Mouse (Mus musculus) regulatory T cell (primary cell): ENCODE results near the gene Sema5a.

Experiments
- in situ Hi-C: fragments of 300-600 bp; cut with MboI, MseI; formaldehyde crosslinking; loops from one replicate; pipeline ENCODE4 v1.15.1; 2025; ENCODE audit warnings: high pct_unique_total_duplicates

The Sema5a gene

DNA sequence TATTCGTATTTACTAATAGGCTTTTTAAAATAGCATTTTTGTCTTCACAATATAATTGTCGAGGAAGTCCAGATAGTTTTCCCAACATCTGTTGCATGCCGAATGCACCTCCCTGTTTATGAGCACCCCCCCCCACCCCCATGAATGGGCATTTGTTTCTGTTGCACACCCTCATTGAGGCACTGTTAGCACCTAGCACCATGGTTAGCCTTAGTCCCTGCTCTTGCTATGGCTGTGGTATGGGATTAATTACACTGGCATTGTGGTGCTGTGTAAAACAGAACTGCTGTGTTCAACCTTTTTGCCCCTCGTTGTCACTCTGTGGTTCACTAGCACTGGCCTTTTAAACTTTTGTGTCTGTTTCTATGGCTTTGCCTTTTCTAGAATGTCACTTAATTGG, 56.4 kb downstream of the Sema5a start:
- in situ Hi-C loops, result no loop called here

DNA sequence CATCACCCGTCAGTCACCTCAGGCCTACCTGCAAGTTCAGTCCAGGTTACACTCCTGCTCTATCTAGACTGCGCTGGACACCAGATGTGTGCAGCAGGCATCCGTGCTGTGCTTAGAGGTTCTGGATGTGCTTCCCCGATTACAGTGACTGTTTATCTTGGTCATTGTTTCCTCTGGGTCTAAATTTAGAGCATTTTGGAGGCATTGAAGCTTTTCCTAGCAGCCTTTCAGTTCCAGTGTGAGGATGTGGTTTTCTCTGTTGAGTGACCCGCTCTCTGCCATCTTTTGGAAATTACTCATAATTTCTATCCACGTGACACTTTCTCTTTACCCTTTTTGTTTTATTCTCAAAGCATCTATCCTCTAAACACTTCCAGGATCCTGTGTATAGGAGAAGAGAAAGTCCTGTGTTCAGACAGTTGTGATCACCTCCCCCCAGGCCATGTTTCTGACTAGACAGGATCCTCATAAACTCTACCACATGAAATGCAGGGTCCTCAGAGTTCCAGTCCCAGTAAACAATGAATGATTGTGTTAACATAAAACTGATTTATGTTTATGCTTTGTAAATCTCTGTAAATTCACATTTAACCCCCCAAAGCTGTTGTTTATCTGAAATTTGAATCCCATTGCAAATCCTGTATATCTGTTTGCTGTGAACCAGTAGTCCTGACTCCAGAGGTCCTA, 62.1 kb downstream of the Sema5a start:
- in situ Hi-C loops, result no loop called here

DNA sequence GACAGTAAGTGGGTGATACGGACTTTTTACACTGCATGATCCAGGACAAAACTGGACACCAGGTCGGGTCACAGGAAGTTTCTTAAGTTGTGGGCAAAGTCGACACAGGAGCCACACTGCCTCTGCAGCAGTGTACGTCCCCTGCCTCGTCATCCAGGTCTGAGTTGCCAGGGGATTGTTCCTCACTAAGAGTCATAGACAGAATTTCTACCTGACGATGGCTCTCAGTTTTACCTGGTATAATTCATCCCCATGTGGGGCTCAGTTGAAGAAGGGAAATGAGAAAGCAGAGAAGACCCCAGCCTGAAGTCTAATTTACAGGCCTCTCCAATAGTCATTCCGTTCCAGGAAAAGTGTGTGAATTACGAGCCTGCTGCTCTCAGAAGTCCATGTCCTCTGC, 66.2 kb downstream of the Sema5a start:
- in situ Hi-C loops, result no loop called here

DNA sequence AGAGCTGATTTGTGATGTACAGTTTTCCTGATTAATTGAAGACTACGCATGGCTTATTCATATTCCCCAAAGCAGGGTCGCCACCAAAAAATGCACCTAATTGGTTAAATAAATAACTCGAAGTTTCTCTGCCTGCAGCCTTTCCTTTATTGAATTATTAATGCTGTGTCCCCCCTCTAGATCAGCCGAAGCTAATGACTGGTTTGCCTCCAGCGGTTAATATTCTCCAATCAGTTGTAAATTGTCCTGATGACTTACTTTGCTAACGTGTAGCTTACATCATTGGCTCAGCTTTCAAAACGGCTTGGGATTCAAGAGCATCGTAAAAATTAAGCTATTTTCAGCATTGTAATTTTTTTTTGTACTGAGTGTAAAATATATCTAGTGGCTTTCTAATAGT, 66.7 kb downstream of the Sema5a start:
- in situ Hi-C loops, result no loop called here

DNA sequence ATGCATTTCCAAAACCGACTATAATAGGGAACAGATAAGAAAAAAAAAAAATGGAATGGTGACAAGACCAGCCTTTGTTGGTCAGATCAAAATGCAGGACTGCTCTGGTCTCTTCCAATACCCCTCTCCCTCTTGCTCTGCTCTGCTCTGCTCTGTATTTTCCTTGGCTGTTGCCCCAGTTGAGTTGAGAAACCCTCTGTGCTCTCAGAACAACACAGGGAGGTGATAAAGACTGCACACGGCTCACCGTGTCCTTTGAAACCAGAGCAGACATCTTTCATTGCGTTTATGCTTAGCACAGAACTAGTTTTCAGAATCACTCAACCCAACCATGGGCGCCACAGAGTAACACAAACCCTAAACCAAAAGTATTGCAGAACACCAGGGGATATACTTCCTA, 72.5 kb downstream of the Sema5a start:
- in situ Hi-C loops, result no loop called here

DNA sequence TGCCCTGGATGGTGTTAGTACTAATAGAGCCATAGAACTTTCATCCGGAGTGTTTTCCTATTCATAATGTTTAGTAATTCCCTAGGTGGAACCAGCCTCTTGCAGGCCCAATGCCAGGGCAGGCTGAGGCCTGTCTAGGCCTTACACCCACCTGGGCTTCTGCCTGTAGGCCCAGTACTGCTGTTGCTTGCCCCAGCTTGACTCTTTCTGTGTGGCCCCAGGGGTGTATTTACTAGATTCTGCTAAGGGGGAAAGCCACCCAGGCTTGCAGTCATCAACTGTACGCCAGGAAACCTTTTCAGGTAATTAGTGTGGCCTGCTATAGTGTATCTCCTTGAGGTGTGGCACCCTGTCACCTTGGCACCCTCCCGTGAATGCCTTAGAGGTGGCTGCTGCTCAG, 76.1 kb downstream of the Sema5a start:
- in situ Hi-C loops, result no loop called here

DNA sequence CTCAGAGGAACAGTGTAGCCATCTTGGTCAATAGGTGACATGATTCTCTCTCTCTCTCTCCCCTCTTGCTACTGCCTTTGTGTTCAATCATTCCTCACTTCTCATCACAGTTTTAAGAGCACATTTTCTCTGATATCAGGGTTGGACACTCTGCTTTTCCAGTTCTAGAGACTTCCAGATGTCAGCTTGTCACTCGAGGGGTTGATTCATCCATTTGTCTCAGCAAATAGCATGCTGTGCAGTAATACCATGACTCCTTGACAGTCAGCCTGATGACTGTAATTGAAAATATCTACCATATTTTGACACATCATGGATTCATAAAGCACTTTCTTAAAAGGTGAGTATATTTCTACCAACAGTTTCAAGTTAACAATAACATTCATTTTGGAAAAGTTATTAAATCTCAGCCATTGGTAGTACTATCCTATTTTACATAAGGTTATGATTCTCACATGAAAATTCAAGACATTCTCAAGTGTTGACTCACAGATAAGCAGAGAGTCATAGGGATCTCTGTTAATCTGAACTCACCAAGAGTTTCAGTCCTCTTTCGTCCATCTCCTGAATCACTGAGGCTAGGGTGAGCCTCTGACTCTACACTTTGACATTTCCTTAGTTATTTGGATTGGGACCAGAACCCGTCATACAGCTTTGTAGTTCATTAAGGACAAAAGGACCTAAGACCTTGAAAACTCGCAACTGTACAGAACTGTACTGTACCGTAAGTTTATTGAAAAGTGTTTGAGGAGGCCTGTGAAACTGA, 78.0 kb downstream of the Sema5a start:
- in situ Hi-C loops, result no loop called here

DNA sequence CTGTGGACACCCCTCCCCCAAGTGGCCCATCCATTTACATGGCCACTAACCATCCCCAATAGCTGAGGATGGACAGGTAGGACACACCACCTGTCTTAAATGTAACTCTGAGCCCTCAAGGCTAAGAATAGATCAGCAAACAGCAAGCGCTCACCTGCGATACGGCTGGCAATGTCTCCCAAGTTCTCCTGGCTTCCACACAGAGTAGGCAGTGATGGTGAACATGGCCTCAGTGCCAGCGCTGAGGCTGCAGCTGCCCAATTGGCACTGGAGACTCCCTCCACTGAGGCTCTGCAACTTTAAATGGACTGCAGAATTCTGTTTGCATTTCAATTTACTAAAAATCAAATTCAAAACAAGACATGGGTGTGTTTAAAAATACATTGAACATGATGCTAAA, 78.6 kb downstream of the Sema5a start:
- in situ Hi-C loops, result no loop called here

DNA sequence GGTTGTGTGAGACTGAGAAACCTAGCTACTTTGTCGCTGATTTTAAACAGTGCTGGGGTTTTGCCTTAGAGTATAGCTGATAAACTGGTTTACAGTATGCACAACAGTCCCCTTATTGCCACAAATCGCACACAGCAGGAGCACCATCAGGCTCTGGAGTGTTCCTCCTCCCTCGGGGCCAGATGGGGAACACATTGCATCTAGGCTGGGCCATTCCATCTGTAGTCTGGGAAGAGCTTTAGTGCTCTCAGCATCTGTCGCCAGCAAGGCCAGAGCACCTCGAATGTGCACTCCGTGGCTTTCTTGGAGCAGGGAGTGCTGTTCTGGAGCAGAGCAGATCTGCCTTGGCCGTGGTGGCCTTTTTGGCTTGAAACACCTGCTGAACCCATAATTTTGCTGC, 79.5 kb downstream of the Sema5a start:
- in situ Hi-C loops, result no loop called here

DNA sequence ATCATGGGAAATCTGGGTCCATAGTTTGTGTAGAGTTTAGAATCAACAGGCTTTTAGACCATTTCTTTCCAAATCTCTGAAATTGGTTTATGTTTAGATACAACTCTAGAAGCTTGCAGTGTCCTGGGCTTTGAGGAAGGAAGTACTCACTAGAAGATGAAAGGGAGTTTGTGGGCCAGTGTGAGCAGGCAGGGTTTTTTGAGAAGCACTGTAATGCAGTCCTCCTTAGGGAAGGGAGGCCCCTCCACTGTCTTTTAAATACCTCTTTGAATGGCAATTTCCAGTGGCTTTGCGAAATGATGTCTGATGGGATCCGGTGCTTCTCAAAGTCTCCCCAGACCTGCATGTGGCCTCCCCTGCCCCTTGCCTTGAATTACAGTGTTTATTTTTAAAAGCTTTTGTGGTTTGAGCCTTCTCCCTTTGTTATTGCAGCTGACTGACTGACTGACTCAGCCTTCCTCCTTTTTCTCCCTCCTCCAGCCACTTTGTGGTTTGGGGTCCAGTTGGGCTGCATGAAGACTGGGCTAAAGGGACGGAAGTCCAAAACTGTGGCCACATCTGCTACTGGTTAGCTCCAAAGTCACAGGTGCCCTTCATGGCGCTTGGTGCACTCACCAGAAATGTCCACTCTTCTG, 83.9 kb downstream of the Sema5a start:
- in situ Hi-C loops, result no loop called here

DNA sequence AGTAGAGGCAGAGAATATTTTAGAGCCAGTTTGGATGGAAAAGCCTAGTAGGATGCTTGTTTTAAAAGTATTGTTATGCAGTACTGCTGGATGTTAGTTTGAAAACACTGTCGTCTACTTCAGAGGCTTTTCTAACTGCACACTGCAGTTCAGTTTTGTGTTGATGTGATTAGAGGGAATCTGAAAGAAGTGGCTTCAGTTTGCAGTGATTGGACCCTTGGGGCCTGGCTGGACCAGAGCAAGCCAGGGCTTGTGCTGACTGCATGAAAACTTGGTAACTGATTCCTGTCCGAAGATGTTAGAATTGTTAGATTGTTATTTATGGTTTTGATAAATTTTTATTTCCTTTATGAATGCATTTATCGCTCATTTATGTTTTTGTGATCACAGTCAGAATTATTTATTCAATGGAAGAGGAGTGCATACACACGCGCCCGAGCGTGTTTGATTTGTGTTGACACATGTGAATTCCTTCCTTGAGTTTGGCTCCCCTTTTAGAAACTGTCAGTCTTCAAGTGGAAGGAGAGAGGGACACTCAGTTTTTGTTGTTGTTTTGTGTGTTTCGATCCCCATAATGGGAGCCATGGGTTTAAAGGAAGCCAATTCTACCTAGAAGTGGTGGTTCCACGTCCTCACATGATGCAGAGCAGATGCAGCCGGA, 85.2 kb downstream of the Sema5a start:
- in situ Hi-C loops, result no loop called here

DNA sequence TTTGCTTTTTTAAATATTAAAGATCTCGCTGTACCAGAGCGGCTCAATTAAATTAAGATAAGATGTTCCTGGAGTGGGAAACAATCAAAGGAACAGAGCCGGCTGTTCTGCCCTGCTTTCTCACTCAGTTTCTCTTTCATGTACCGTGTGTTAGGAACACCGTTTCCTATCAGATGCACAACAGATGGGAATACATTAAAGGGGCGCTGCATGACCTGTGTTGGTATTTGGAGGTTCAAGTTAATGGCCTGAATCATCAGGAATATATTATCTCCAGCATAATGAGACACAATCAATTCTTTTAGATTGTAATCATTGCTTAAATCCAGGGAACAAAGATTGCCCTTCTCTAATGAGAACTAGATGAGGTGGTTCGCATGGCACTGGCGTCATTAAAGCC, 85.8 kb downstream of the Sema5a start:
- in situ Hi-C loops, result no loop called here

DNA sequence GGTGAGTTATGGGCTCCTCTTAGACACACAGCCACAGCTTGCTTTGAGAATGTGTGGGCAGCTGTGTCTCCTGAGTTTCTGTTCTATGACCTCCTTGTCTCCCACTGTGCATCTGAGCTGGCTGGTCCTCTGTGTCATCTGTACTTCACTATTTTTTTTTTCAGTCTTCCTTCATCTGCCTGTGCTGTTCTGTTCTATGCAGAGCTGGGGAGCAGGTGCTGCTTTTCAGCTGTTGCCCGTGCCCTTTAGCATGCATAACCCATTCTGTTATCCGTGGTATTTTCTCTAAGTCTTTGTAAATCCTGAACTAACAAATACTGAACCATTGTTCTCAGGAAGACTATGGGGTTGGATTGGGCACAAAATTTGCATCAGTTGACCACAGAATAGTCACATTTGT, 86.4 kb downstream of the Sema5a start:
- in situ Hi-C loops, result no loop called here

DNA sequence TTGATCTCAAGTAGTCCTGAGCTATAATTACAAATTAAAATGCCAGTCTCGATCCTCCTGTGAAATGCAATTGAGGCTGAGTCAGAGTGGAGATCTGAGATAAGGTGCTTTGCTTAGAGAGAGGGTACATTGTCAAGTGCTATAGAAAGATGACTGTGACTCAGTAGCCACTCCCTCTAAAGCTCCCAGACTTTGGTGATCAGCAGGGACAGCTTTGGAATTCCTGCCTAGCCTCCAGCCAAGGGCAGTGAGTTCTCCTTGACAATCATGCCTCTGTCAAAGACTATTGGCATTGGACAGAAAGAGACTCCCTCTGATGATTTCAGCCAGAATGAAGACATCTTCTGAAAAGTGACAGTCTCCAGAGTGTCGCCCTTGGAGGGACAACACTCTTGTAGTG, 88.8 kb downstream of the Sema5a start:
- in situ Hi-C loops, result no loop called here

DNA sequence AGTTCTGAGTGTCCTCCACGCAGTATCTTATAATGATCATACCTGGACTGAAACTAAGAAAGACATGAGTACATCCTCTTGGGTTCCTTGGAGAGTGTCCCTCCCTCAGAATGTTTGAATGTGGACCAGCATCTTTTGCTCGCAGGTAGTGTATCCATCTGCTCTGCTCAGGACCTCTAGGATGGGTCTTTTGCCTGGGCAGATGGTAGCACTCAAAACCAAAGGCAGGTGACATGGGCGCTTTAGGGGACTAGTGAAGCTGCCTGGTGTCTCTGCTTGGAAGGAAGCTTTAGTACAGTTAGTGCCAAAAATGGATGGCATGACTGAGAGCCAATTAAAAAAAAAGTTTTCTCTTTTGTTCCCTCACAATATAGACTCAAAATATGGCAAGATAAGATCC, 93.2 kb downstream of the Sema5a start:
- in situ Hi-C loops, result no loop called here

DNA sequence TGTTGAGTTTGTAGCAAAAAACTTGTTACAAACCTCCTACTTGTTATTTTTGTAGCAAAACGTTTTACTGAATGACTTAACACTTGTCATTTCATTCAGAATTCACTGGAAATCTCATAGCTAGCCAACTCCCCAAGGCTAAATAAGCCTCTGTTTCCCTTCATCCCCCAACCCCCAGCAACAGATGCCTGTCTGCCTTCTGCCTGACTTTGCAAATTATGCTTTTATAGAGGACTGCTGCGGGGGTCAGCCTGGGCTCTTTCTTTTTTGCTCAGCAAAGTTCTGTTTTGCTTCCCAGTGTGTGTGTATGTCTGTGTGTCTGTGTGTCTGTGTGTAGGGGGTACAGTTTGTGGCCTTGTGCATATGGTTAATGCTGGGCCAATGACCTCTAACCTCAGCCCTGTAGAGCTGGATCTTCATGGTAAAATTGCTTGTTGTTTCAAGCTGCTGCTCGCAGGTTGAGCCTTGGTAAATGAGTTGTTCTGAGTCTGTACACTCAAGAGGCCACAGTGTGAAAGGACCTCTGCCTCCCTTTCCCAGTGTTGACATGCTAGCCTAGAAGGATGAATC, 94.2 kb downstream of the Sema5a start:
- in situ Hi-C loops, result no loop called here

DNA sequence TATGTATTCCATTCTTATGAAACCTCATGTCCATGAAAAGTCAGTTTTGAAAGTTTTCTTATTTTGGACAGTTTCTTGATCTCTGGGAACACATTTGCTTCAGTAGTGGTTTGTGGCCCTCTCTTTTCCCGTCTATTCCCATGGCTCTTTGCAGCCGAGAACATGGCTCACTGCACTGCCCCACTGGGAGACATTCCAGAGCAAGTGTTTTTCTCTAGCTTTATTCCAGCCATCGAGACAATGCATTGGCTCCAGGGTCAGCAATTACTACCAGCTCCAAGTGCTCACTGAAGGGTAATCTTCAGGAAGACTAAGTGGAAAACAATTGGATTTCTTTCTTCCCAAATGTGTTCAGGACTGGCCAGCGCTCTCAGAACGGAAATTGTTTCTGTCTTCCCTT, 94.8 kb downstream of the Sema5a start:
- in situ Hi-C loops, result no loop called here

DNA sequence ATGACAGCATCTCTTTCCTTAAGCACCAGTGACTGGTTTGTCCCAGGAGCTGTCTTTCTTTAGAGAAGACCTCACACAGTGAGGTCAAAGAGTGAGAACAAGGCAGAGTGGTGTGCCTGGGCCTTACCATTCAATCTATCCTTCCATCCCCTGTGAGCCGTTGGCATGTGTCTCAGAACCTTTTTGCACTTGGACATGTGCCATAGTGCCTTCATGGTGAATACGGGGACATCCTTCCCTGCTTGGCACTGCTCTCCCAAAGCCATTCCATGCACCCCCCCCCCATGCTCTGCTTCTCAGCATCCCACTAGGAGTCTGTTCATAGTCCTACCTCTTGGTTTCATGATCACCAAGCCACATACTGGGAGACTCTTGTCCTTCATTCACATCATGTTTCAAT, 96.8 kb downstream of the Sema5a start:
- in situ Hi-C loops, result no loop called here

DNA sequence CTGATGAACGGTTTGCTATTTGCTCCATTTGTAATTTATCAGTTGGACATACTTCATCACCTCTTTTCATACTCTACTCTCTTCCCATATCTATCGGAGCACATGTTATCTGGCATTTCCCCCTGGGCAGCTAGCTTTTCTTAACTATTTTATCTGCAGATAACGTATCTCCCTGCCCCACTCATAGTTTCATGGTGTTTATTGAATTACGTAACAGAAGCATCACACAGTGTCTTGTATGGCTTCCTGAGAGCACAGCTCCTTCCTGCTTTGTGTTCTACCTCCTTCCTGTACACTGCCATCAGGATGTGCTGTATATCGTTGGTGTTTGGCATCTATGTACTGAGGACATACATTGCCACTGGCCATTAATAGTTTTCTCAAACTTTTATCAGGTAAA, 98.9 kb downstream of the Sema5a start:
- in situ Hi-C loops, result no loop called here

DNA sequence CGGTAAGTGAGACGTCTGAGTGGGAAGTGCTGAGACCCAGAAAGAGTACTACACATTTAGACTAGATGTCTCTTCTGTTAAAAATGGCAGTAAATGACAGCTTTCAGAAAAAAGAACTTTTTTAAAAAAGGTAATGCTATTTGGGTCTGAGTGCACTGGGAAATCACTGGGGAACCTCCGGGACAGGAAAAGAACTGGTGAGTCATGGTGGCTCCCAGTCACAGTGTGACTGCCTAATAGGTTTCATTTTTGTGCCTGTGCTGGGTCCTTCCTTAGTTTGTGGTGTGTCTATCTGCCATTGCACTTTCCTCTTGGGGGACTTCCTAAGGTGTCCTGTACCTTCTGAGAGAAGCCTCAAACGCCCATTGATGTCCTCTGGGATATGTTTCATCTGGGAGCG, 102.7 kb downstream of the Sema5a start:
- in situ Hi-C loops, result no loop called here

DNA sequence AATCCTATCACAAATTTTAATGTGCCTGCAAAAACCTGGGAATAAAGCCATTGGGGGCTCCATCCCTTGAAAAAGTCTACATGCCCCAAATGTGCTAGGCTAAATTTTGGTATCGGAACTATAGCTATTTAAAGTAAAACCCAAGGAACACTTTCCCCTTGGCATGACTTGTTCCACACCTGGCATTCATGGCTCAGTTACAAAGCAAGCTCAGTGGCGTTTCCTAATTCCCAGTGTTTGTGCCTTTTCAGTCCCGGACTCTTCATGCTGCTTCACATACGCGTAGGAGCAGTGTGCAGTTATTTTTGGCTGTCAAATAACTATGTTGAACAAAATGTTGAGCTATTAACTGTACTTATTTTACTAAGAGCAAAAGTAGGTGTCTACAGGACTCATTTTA, 104.7 kb downstream of the Sema5a start:
- in situ Hi-C loops, result no loop called here

DNA sequence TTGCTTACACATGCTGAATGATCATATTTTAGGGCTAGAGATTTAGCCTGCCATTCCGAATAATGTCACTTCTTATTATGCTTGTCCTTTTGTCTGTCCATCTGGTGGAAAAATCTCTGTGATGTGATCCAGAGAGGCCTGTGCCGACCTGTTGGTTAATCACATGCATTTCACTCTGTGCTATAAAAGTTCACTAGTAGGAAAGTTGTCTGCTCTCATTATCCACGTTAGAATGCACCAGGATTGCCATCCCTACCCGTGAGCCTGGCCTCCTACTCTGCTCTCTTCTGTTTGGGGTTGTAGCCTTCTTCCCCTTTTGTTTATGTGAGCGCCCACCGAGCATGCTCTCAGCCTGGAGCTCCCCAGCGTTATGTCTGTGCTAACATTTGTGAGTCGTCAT, 108.4 kb downstream of the Sema5a start:
- in situ Hi-C loops, result no loop called here
